Mouse (Mus musculus): ENCODE measurements around the gene Rbpjl.

The Rbpjl gene

GRCm38 (mm10) chr2:164402906-164403305, at the start of gene Rbpjl:
Rbpjl (plus strand) TSS chr2:164403141.
- DNase-seq (ENCODE audit: low spot score in 2 of 2), result peak; percentile 46 to 59

- no peak for DNase-seq (ENCODE audit: low spot score in 2 of 2)
Observed at GRCm38 (mm10) chr2:164353356-164353755, 49.6 kb upstream of the Rbpjl start.

DNA sequence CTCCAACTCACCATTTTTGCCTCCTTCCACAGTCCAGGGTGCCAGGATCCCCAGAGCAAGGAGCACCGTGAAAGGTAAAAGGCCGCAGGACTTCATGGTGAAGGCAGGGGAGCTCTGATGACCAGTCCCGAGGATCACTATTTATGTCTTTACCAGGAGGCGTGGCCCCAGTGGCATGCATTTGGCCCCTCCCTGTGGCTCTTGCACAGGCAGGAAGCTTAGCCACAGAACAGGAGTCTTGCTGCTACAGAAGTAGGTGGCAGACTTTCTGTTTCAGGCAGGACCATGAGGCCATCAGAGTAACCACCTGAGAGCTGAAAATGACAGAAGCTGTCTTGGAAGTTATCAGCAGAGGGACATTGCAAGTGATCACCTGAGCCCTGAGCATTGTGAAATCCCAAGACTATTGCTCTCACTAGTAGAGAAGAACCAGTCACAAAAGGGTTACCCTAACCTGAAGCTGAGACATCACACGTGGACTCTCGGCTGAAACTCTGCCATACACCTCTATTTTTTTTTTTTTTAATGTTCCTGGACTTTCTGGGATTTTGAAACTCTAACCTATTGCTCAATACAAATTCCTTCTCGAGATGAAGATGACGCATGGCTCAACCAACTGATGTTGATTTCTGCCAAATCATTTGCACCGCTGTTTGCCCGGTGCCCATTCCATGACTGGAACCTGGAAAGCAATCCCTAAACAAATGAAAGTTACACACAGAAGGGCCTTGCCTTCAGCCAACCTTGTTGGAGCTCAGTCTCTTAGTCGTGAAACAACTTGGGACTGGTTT, 46.6 kb upstream of the Rbpjl start:
- no peak for DNase-seq (ENCODE audit: low spot score in 2 of 2)

GRCm38 (mm10) chr2:164358373-164358772, 44.6 kb upstream of the Rbpjl start:
- no peak for DNase-seq (ENCODE audit: low spot score in 2 of 2)

GRCm38 (mm10) chr2:164359031-164359430, 43.9 kb upstream of the Rbpjl start:
- DNase-seq (ENCODE audit: low spot score in 2 of 2), result no peak

DNA sequence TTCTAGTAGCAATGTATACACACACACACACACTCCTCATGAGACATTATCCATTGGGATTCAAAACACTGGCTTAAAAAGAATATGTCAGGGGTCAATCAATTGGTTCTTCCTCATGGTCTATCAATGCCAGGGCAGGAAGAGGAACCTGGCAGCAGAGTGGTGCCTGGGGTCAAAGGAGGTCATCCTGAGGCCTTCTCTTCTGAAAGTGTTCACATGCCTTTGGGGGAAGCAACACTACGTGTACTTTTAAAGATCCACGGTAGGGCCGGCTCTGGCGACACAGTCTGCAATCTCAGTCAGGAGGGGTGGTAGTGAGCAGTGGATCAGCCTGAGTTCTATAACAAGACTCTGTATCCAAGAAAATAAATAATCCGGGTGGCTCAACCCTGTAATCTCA, 43.3 kb upstream of the Rbpjl start:
- DNase-seq (ENCODE audit: low spot score in 2 of 2), result no peak

DNA sequence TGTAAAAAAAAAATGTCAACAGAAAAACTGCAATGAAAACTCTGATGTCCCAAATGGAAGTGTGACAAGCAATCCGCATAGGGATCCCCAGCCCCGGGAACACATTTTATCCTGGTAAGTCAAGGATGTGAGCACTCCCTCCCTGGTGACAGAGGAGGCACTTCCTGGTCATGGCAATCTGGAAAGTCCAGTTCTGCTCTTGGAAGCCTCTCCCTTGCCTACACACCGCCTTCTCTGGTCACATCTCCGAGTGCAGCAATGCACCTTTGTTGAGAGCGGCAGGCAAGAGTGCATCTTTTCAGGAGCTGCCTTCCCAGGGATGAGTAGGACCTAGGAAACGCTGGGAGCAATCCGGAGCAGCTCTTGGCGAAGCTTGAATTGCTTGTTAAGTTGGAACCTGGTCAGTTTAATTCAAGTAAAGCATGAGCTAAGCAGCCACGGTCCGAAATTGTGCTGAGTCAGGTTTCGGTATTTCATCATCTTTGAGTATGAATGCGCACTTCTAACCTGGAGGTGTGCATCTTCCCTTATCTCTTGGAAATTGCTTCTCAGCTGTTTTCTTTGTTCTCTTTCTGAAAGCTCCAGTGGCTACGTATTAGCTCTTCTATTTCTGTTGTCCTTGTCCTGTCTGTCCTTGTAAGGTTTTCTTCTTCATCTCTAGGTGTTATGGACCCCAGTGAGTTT, 41.8 kb upstream of the Rbpjl start:
- no peak for DNase-seq (ENCODE audit: low spot score in 2 of 2)

DNA sequence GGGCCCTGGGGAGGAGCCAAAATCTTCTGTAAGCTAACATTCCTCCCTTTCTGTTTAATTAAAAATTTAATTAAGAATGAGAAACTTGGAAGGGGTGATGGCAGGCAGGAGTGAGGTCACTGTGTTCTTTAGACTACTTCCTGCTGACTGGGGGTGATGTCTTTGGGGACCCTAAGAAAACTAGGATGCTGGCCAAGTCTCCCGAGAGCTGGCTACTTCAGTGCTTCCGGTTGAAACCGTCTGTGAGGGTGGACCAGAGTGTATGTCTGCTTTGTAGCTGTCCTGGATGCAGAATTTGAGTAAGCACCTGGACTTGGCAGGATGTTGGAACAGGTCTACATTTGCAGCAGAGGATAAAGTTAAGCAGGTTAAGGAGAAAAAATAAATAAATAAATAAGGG, 36.0 kb upstream of the Rbpjl start:
- DNase-seq (ENCODE audit: low spot score in 2 of 2), result no peak

- DNase-seq (ENCODE audit: low spot score in 2 of 2), result no peak
Observed at GRCm38 (mm10) chr2:164368620-164369105, 34.3 kb upstream of the Rbpjl start.

DNA sequence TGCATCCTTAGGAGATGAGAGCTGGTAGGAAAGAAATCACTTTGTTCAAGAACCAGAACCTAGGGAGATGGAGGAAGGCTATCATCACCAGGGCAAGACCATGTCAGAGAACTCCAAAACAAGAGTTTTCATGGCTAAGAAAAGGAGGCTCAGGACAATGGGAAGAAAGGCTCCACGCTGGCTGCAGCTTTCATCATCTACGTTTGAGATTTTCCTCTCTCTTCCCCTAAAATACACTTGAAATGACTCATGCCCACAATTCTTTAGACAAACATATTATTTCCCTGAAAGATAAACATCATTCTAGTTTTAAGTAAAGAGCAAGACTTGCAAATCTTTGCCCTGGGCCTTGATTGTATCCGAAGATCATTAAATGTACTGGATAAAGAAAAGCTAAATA, 31.6 kb upstream of the Rbpjl start:
- no peak for DNase-seq (ENCODE audit: low spot score in 2 of 2)

DNA sequence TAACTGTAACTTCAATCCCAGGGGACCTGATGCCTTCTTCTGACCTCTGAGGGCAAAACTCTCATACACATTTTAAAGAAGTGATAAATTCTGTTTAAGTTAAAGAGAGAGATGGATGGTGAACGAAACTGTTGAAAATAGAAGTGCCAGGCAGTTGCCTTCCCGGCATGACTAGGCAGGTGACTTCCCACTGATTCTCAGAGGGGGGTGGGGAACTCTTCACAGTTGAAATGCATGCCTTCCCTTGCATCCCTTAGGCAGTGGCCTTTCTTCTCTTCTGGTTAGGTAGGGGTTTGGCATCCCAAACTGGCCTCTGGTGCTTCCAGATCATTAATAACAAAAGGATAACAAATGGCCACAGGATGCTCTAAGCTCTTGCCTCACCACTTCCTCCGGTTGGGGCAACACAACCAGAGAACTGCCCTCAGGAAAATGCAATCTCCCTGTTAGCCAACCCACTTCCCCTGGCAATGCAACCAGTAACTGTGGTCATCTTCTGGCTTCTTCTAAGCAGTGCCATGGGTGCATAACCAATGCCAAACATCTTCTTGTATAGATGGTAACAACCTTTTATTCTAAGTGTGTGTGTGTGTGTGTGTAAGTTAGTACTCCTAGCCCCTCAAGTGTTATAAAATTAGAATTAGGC, 30.4 kb upstream of the Rbpjl start:
- DNase-seq (ENCODE audit: low spot score in 2 of 2), result no peak

GRCm38 (mm10) chr2:164373187-164373586, 29.8 kb upstream of the Rbpjl start:
- no peak for DNase-seq (ENCODE audit: low spot score in 2 of 2)

DNA sequence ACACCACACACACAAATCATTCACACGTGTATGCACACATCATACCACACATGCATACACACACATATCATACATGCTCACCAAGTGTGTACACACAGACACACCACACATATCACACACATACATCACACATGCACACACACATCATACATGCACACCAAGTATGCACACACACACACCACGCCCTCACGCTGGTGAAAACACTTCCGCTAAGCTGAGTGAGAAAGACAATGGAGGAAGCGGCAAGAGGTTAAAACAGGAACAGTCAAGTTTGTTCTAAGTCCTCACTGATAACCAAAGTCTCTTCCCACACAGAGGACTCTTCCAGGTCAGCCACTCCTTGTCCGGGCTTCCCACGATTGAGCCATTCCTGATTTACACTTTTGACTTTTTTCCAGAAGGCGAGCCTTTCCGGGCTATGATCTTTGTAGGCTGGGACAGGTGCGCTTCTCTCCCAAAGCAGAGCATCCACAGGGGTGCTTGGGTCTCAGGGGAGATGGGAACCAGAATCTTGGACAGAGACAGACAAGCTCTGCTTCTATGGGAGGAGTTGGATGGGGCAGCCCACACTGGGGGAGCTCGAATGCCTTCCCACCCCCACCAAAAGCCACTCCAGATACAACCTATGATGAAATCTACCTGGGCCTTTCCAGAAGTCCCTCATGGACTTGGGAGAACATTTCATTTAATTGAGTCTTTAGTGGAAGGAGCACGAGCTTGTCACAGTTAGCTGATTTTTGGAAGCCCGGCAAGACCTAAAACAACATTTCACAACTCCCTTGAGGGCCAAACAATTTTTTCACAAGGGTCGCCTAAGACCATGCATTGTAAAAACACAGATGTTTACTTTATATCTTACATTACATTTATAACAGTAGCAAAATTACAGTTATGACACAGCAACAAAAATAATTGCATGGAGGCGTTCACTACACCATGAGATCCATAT, 25.2 kb upstream of the Rbpjl start:
- DNase-seq (ENCODE audit: low spot score in 2 of 2), result no peak

GRCm38 (mm10) chr2:164381726-164382125, 21.2 kb upstream of the Rbpjl start:
- DNase-seq (ENCODE audit: low spot score in 2 of 2), result no peak

- DNase-seq (ENCODE audit: low spot score in 2 of 2), result no peak
Observed at GRCm38 (mm10) chr2:164382971-164383370, 20.0 kb upstream of the Rbpjl start.

DNA sequence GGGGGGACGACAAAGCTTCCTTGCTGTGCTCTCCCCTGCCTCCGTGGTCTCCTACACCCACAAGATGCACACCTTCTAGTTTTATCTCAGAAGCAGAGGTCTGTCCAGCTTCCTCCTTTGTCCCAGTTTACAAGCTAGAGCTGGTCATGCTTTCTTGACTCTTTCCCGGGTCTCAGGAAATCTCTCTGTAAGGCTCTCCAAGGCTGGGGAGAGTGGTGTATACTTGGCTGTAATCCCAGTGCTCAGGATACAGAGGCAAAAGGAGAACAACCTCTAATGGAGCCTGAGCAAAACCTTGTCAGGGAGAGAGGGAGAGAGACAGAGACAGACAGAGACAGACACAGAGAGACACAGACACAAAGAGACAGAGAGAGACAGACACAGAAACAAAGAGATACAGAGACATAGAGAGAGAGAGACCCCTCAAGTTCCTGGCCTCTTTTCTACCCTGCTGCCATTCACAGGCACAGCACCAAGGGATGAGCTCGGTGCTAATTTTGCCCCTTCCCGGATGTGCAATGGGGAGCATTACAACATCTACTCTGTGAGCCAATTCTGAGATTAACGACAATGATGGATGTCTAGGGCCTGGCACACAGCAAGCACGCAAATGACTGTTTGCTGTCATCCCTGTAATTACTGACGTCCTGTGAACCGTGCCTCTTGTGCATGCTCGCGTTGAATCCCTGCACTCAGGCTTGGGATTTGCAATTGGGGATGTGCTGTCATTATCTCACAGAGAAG, 19.1 kb upstream of the Rbpjl start:
- DNase-seq (ENCODE audit: low spot score in 2 of 2), result no peak

DNA sequence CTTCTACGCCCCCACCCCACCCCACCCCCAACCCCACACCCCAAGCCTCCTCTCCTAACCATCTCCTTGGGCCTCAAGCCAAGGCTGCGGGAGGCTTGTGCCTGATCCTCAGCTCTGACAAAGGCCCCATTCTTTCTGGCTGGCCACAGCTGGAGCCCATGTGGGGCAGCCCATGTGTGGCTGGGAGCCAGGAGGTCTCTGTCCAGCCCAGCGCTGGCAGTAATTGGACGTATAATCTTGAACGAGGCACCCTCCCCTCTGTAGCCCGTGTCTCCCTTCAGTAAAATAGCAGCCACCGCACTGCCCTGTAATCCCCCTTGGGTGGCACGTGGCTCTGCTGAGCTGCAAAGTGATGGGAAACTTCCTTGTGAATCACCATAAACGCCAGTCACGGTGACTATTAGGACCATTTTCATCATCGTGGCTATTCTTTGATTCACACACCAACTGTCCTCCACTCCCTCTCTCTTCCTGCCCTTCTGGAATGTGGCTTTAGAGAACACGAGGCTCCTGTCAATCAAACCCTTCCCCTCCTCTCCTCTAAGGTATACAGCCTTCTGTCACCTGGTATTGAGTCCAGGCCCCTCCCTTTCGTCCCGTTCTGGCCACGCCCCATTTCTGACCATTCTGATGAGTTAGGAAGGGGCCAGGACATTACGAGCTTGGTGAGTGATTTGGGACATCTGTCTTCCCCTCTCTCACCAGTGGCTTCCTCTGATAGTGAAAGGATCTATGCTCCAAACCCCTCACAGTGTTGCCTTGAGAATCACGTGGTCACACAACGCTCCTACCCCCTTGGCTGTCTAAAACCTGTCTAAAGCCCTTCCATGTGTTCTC, 16.8 kb upstream of the Rbpjl start:
- peak in 1 of 2 experiments; percentile 42 for DNase-seq (ENCODE audit: low spot score in 2 of 2)

GRCm38 (mm10) chr2:164386953-164387352, 16.0 kb upstream of the Rbpjl start:
- peak; percentile 50 to 74 for DNase-seq (ENCODE audit: low spot score in 2 of 2)

DNA sequence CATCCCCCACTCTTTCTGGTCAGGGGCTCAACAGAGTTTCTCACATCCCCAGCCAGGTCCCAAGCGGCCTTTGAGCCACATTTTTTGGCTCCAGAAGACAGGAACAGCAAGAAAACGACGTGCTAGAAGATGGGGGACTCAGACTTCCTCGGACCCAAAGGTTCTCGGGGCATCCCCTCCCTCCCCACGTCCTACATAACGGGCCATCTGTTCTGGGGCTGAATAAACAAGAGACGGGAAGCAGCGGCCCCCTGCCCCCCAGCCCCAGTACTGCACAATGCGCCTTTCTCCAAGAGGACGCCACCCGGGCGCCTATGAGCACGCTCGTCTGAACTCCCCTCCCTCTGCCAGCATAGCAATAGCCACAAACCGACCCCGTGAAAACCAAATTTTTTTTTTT, 13.9 kb upstream of the Rbpjl start, which contains the start of gene Slpi:
Gene Slpi (minus strand): TSS at position 76 of the 400 bp plus-strand sequence.
- no peak for DNase-seq (ENCODE audit: low spot score in 2 of 2)

- DNase-seq (ENCODE audit: low spot score in 2 of 2), result peak; percentile 88 to 89
Observed at GRCm38 (mm10) chr2:164389499-164389898, 13.4 kb upstream of the Rbpjl start.

Data from frontal cortex, postnatal 36 days (tissue).